Mouse (Mus musculus): ENCODE results near the gene Dnajc16.

Dnajc16 gene

DNA sequence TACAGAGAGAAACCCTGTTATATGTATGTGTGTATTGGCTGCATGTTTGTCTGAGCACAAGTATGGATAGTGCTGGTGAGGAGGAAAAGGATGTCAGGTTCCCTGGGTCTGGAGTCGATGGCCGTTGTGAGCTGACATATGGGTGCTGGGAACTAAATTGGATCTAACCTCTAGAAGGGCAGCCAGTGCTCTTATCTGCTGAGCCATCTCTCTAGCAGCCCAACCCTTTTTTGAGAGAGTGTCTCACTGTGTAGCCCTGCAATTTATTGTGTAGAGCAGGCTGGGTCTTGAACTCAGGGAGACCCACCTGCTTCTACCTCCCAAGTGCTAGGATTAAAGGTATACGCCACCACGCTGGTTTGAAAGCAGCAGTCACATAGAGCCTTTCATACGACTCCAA is 65.5 kb downstream of the Dnajc16 start:
- no peak for DNase-seq (ENCODE audit: low spot score in 2 of 2)

DNA sequence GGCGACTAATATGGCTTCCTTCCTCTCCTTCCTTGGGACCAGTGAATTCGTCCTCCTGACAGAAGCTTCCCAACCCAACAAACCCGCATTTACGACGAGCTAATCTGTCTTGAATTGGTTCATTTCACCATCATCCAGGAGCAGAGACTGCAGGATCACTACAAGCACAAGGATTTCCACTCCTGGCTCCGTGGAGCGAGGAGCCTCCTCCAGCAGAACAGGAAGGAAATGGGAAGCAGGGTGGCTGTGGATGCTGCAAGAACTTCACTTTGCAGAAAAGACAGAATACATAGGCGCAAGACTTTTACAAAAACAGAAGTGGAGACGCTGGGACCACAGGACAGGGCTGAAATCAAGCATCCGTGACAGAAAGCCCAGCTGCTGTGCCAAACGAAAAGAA is 66.1 kb downstream of the Dnajc16 start:
- no peak for DNase-seq (ENCODE audit: low spot score in 2 of 2)

DNA sequence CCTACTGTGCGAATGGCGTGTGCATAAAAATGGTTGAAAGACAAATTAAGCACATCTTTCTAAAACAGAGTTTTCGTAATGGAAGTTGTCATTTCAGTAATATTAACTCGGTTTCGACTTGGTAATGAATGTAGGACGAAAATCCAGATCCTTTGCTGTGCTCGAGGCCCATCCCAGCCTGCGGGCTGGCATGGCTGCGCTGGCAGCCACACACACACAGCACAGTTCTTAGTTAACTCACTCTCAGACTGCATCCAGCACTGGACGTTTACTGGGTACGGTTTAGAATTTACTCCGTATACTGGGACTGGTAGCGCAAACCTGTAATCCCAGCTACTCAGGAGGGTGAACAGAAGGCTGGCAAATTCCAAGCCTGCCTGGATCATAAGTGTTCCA is 67.1 kb downstream of the Dnajc16 start:
- no peak for DNase-seq (ENCODE audit: low spot score in 2 of 2)

DNA sequence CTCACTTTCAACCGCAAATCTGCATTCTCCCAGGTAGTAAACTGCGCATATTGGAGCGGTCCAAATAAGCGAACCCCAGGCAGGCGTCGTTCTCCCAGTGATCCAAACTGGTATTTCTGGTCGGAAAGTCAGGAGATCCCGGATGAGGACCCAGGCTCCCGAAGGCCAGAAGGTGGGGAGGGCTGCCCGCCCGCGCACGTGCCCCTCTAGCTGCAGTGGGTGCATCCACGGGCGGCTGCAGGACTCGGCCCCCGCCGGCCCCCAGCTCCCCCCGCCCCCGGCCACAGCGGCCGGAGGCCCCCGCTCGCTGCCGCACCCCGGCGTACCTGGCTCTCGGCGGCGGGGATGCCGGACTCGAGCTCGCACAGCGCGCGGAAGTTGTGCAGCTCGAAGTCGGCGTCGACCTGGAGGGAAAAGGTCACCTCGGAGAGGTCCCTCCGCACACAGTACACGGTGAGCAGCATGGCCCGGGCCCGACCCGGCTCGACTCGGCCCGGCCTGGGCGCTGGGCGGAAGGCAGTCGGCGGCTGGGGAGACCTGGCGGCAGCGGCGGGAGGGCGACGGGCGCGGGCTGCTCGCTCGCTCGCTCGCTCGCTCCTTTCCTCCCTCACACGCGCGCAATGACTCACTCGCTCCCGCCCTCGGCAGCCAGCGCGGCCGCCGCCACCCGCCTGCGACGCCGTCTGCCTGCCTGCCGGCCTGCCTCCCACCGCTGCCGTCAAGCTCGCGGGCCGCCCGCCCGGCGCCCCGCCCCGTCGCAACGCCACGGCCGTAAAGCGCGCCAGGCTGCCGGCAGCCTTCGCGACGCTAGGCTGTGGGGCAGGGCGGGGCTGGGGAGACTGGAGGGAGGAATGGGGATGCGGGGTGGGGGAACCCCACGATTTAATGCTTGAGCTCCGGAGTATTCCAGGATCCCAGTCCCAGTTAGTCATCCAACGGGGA is 67.7 kb downstream of the Dnajc16 start, which contains the start of gene Ddi2:
Gene Ddi2 (minus strand): TSS at position 689 of the 942 bp plus-strand sequence.
- DNase-seq (ENCODE audit: low spot score in 2 of 2): peak; percentile 80 to 92

DNA sequence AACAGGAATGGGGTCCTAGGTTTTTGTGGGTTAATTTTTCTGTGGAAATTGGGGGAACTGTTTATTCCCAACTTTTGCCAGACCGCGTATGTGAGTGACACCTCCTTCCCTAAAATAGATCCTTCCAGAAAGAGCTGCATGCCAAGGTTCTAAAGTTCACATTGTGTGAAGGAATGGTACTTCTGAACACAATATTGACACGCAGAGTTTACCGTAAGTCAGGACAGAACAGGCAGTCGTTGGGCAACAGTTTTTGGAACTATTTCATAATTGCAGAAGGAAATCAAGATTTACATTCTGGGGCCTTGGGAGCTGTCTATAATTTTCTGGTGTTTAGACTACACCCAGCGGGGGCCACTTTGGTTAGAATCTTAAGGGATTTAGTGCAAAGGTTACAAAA is 68.8 kb downstream of the Dnajc16 start:
- no peak for DNase-seq (ENCODE audit: low spot score in 2 of 2)

DNA sequence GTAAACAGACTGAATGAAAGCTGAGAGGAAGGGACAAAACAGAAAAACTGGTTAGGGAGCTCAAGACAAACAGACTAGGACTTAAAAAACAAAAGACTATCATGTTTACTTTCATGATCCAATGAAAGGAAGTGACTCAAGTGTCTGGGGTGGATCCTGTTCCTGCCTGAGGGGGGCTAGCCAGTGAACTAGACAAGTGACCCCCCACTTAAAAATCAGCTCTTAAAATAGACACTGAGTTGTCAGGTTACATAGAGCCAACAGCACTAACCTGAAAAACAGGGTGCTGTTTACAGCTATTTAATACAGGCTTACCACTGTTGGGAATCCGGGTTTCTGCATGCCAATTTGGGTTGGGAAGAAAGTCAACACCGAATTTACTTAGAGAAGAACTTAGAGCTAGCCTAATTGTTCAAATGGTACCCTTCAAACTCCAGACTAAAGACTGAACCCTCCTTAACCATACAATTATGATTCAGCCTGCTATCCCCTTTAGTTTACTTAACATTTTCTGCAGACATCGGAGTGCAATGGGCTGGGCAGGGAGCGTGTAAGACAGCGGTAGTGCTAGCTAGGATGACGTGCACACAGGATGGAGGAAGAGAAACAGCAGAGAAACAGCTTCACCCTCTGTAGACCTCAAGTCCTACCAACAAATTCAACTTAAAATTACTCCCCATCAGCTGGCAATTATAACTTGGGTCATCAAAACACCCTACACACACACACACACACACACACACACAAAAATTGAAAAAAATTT is 69.8 kb downstream of the Dnajc16 start:
- no peak for DNase-seq (ENCODE audit: low spot score in 2 of 2)

DNA sequence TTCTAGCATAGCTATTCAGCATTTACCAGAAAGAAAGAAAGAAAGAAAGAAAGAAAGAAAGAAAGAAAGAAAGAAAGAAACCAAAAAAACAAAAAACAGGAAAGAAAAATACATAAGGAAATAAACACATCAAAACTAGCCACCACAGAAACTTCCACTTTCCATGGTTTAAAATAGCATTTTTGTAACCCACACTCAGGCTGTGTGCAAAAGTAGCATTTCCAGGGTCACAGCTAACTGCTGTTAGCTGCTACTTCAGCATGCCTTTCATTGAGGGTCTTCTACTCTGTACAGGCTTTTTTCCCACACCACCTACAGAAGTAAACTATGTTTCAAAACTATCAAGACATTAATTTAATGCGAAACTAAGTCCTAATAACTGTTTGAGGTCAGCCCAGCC is 71.4 kb downstream of the Dnajc16 start:
- no peak for DNase-seq (ENCODE audit: low spot score in 2 of 2)

DNA sequence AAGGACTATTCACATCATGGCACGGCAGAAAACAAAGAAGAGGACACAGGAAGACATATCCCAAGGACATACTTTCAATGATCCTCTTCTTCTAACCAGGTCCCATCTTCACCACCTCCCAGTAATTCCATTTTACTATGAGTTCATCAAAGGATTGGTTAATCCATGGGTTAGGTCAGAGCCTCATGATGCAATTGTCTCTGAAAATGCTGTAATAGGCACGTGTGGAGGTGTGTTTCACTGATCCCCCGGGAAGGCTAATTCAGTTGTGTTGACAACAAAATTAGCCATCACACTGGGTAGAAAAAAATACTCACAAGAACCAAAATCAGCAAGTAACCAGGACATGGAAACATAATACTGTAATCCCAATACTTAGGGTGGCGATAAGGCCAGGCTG is 73.1 kb downstream of the Dnajc16 start:
- no peak for DNase-seq (ENCODE audit: low spot score in 2 of 2)

DNA sequence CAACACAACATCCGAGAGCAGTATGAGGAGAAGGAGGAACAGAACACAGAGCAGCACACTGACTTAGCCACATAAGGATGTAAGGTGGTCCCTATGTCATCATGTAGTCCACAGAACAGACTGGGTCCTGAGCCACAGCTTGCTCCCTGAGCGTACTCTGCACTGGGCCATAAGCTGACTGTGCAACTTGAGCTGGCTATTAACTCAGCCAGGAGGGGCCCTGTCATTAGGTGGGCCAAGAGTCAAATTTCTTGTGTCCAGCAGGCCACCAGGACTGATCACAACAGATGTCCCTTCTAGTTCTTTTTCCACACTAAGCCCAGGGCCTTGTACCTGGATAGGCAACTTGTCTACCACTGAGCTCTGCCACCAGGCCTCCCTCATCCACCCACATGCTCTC is 75.7 kb downstream of the Dnajc16 start:
- no peak for DNase-seq (ENCODE audit: low spot score in 2 of 2)

DNA sequence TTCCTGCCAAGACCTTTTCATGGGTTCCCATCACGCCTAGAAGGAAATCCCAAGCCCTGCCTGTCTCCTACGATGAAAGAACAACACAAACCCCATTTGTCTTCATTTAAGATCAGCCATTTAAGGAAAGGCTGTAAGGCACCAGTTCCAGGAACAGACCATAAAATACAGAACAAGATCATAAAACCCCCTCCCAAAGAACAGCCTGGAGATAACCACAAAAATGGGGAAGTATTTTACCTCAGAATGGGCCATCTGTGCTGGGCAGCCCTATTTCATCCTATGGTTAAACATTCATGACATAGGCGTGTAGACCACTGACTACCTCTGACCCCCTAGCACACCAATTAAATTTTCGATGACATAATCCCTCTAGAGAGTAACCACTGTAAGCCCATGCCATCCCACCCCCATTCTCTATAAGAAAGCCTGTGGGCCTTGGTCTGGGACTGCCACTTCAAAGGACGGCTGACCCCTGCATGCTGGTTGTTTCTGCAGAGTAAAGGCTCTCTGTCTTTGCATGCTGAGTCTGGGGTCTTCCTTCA is 77.1 kb downstream of the Dnajc16 start:
- no peak for DNase-seq (ENCODE audit: low spot score in 2 of 2)

DNA sequence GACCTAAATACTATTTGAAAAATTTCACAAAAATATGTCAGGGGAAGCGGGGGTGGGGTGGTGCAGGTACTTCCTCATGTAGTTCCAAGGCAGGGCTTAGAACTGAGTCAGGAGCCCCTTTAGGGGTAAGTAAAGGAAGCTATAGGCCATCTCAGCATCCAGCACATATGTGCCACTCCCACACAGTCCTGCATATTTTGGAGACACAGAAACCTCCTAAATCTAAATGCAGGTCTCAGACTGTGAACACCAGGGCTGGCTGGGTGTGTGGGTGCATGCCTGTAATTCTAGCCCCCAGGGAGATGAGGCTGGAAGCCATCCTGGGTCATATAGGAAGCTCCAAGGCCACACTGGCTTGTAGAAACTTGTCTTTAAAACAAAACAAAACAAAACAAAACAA is 79.5 kb downstream of the Dnajc16 start:
- DNase-seq (ENCODE audit: low spot score in 2 of 2): no peak
